Mouse (Mus musculus): ENCODE results near the gene Abhd14a. TPM values are rescaled to one million over a fixed set of nuclear protein-coding genes. Genes with fewer than 3 reads are reported as not detected.

Abhd14a gene
- polyA plus RNA-seq, 1 experiment: 0.42 TPM

DNA sequence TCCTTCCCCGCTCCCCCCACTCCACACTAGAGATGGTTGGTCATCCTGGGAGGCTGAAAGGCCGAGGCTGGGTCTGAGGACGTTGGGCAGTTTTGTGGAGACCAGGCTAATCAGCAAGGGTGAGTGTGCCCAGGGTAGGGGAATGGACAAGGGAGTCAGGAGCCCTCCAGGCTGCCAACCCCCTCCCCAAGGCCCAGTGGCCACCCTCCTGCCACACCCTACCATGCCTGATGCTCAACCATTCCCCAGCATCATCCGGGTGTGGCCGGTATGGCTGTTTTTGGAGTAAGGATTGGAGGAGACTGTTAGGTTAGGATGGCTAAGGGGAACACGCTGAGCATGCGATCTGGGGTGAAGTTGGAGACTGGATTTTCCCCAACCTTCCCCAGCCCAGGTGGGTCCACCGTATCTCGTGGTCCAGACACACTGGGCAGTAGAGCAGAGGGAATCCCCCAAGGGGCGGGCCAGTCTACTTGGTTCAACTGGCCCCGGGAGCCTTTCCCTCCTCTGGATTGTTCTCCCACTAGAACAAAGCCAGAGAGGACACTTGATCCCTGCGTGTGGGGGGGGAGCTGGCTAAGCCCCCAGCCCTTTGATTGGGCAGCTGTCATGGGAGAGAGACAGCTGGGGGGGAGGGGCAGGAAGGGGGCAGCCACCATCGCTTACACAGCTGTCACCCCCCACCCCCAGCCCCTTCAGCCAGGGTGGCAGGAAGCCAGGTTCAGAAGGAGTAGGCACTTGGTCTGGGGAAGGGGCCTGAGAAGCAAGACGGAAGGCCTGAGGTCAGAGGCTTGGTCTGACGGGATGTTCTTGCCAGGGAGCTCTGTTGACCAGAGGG, 9.1 kb upstream of the Abhd14a start:
- TF ChIP-seq TAL1 (IDR thresholded peaks at IDR 0.05; ENCODE audit: low read length) (no peak), GATA1 (IDR thresholded peaks at IDR 0.05; ENCODE audit: low read length) (no peak)
- Histone ChIP-seq H3K27me3 (ENCODE audit: control insufficient read depth) (peaks cover 37% of the 10 kb centered on the region), H3K4me1 (ENCODE audit: control insufficient read depth) (peaks cover 24% of the 10 kb centered on the region)

DNA sequence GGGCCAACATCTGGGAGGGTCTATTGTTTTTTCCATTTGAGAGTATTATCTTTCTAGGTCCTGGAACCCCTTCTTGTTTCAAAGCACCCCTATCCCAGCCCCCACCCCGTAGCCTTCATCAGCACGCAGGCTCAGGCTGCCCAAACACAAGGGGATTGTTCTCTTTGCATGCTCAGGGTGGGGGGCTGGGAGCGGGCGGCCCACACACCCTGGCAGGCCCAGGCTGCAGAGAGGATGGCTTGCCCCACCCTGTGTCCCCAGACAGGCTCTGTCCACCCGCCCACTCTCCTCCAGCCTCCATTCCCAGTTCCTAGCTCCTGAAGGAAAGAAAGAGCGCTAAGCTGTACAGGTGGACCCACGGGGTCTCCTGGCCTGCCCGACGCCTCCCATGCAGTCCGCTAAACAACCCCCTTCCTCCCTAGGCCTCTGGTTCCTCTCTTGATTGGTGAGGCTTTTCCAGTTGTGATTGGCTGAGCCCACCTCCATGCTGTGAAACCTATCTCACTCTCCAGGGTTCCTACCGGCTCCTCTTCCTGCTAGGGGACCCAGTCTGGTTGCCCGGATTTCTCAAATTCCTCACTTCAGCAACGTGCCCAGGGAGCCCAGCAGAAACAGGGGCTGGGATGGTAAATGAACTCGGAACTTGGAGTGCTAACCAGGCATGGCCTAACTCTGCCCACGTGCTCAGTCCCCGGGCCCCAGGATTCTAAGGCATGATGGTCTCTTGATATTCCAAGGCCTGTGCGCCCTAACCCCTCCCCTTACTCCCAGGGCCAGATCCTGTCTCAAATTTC, 7.6 kb upstream of the Abhd14a start:
- Histone ChIP-seq H3K9me3 (ENCODE audit: control insufficient read depth, low read length) (no peaks in the 10 kb centered on the region), H3K36me3 (ENCODE audit: control insufficient read depth) (no peaks in the 10 kb centered on the region), H3K4me3 (replicated peaks) (no peak overlapping the region), H3K4me1 (ENCODE audit: control insufficient read depth) (peaks cover 24% of the 10 kb centered on the region), H3K27me3 (ENCODE audit: control insufficient read depth) (peaks cover 46% of the 10 kb centered on the region)
- no peak for TF ChIP-seq GATA1 (IDR thresholded peaks at IDR 0.05; ENCODE audit: low read length)
- no peak for TF ChIP-seq TAL1 (IDR thresholded peaks at IDR 0.05; ENCODE audit: low read length)

More for the DNA sequence above, 9.1 kb upstream of the Abhd14a start:
- Histone ChIP-seq H3K4me3 (replicated peaks) (no peak overlapping the region), H3K36me3 (ENCODE audit: control insufficient read depth) (no peaks in the 10 kb centered on the region), H3K9me3 (ENCODE audit: control insufficient read depth, low read length) (no peaks in the 10 kb centered on the region)

DNA sequence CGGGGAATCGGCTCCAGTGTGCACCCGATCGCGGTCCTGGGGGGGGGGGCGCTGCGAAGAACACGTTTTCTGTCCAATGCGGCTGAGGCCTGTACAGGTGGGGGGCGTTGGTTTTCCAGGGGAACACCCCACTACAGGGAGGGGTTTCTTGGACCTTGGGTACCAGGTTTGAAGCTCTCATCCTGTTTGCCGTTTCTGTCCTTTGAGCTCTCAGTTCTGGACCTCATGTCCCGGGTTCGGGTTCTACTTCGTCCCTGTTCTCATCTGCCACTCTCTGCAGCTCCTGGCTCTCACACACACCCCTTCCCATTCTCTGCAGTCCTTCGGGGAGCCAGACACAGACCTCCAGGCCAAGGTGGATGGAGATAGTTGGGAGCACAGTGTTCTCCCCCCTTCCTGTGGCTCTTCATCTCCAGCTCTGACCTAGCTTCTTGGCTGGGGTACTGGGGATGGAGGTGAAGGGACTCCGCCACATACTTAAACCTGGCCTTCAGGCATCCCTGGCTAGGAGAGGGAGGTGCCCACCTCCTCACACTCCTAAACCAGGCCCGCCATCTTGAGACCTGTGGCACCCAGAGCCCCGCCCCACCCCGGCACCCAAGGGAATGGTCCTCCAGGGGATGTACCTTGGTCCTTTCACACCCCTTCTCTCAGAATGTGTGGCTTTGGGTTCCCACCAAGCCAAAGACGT, 6.7 kb upstream of the Abhd14a start:
- peaks cover 46% of the 10 kb centered on the region for H3K27me3 ChIP-seq (ENCODE audit: control insufficient read depth)
- no peak for TF ChIP-seq GATA1 (IDR thresholded peaks at IDR 0.05; ENCODE audit: low read length)
- no peak for TF ChIP-seq TAL1 (IDR thresholded peaks at IDR 0.05; ENCODE audit: low read length)
- H3K4me1 ChIP-seq (ENCODE audit: control insufficient read depth): peaks cover 24% of the 10 kb centered on the region
- H3K4me3 ChIP-seq (replicated peaks): peak overlapping the region; percentile 57
- H3K36me3 ChIP-seq (ENCODE audit: control insufficient read depth): no peaks in the 10 kb centered on the region
- H3K9me3 ChIP-seq (ENCODE audit: control insufficient read depth, low read length): no peaks in the 10 kb centered on the region

DNA sequence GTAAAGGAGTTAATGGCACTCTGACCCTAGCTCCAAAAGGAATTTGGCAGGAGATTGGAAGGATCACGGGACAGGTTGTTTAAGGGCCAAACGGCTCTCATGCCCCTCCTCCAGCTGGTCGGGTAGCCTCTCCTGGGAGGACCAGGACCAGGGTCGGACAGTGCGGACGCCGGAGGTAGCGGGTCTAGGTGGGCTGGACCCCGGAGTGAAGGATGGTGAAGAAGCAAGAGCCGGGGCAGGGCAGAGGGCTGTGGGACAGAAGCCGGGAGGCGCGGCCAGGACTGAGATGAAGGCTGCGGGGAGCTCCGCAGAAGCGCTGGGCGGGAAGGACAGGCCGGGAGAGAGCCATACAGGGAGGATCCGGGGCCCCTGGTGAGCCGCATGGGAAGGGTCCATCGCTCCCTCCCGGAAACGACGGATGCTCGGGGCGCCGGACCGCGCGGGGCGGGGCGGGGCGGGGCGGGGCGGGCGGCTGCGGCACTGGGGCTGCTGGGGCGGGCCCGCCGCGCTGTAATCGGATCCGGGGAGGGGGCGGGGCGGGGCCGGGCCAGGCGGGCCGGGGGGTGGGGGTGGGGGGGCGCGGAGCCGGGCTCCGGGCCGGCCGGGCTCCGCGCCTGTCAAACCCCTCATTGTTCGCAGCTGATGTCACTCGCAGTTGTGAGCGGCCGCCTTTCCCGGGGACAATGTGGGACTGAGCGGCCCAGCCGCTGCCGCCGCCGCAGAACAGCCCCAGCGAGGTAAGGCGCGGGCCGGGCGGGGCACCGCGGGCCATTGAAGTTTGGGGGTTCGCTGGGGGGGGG, 6.0 kb upstream of the Abhd14a start, which contains the start of gene Pcbp4:
Gene Pcbp4 (plus strand): TSS at position 21 of the 800 bp plus-strand sequence.
- Histone ChIP-seq H3K4me3 (replicated peaks) (peak within 1 kb of the TSS; percentile 62), H3K4me1 (ENCODE audit: control insufficient read depth) (peaks cover 29% of the 10 kb centered on the region), H3K27me3 (ENCODE audit: control insufficient read depth) (peaks cover 51% of the 10 kb centered on the region), H3K9me3 (ENCODE audit: control insufficient read depth, low read length) (no peaks in the 10 kb centered on the region), H3K36me3 (ENCODE audit: control insufficient read depth) (no peaks in the 10 kb centered on the region)
- no peak for TF ChIP-seq TAL1 (IDR thresholded peaks at IDR 0.05; ENCODE audit: low read length)
- TF ChIP-seq GATA1 (IDR thresholded peaks at IDR 0.05; ENCODE audit: low read length): no peak

DNA sequence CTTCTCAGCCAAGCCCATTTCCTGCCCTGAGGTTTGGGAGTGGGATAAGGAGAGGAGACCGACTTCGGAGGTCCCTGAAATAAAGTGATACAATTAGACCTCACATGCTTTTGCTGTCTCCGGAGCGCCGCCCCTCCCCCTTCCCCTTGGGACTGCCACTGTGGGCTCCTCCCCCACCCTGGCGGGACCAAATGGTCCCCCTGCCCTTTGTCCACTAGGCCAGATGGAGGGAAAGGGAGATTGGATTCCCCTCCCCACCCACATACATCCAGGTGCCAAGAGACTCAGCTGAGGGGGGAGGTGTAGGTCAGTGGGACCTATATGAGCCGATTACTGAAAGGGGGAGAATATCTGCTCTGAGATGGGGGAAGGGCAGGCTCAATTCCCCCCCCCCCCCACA, 5.3 kb upstream of the Abhd14a start:
- Histone ChIP-seq H3K27me3 (ENCODE audit: control insufficient read depth) (peaks cover 51% of the 10 kb centered on the region), H3K4me3 (replicated peaks) (peak overlapping the region; percentile 62), H3K4me1 (ENCODE audit: control insufficient read depth) (peaks cover 35% of the 10 kb centered on the region), H3K9me3 (ENCODE audit: control insufficient read depth, low read length) (no peaks in the 10 kb centered on the region), H3K36me3 (ENCODE audit: control insufficient read depth) (no peaks in the 10 kb centered on the region)
- TF ChIP-seq TAL1 (IDR thresholded peaks at IDR 0.05; ENCODE audit: low read length): no peak

DNA sequence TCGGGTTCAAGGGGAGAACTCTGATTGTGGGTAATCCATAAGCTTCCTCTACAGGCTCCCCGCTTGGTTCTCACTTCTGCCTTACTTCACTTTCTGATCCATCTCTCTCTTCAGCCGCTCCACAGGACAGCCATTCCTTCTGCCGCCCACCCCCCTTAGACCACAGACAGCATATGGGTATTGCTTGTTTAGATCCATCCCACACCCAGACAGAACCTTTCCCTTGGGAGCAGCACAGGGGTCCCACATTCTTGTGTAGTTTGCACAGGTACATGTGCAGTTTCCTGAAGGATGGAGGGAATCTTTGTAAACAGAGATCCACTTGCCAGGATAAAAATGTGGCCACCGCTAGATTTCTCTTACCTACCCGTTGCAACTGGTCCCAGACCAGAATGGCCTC, 4.9 kb upstream of the Abhd14a start:
- peaks cover 40% of the 10 kb centered on the region for H3K4me1 ChIP-seq (ENCODE audit: control insufficient read depth)
- no peaks in the 10 kb centered on the region for H3K9me3 ChIP-seq (ENCODE audit: control insufficient read depth, low read length)
- H3K36me3 ChIP-seq (ENCODE audit: control insufficient read depth): no peaks in the 10 kb centered on the region
- no peak overlapping the region for H3K4me3 ChIP-seq (replicated peaks)
- no peak for TF ChIP-seq TAL1 (IDR thresholded peaks at IDR 0.05; ENCODE audit: low read length)
- no peak for TF ChIP-seq GATA1 (IDR thresholded peaks at IDR 0.05; ENCODE audit: low read length)
- peaks cover 51% of the 10 kb centered on the region for H3K27me3 ChIP-seq (ENCODE audit: control insufficient read depth)

DNA sequence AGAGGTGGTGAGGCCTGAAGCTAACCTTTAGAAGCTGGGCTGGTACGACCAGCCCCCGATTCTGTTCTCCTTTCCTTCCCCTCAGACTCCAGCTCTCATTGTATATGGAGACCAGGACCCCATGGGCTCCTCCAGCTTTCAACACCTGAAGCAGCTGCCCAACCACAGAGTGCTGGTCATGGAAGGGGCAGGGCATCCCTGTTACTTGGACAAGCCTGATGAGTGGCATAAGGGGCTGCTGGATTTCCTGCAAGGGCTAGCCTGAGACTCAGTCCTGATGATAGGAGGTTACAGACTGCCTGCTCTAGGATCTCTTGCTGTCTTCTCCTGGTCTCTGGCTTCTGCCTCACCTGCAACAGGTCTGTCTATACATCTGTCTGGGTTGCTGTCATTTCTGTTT, 4.4 kb upstream of the Abhd14a start:
- Histone ChIP-seq H3K9me3 (ENCODE audit: control insufficient read depth, low read length) (no peaks in the 10 kb centered on the region), H3K4me3 (replicated peaks) (no peak overlapping the region), H3K36me3 (ENCODE audit: control insufficient read depth) (no peaks in the 10 kb centered on the region), H3K27me3 (ENCODE audit: control insufficient read depth) (peaks cover 51% of the 10 kb centered on the region), H3K4me1 (ENCODE audit: control insufficient read depth) (peaks cover 44% of the 10 kb centered on the region)
- TF ChIP-seq GATA1 (IDR thresholded peaks at IDR 0.05; ENCODE audit: low read length) (no peak), TAL1 (IDR thresholded peaks at IDR 0.05; ENCODE audit: low read length) (no peak)

DNA sequence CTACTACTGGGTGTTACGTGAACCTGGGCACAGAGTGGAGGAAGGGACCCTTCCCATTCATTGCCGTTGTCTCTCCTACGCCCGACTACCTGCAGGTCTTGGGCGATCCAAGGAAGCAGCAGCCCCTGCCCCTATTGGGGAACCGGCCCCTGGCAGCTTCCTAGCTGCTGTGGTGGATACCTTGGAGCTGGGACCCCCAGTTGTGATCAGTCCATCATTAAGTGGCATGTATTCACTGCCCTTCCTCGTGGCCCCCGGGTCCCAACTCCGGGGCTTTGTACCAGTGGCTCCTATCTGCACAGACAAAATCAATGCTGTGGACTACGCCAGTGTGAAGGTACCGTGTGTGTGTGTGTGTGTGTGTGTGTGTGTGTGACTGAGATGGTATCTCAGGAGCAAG, 3.8 kb upstream of the Abhd14a start:
- Histone ChIP-seq H3K4me1 (ENCODE audit: control insufficient read depth) (peaks cover 46% of the 10 kb centered on the region), H3K4me3 (replicated peaks) (no peak overlapping the region), H3K36me3 (ENCODE audit: control insufficient read depth) (no peaks in the 10 kb centered on the region), H3K9me3 (ENCODE audit: control insufficient read depth, low read length) (no peaks in the 10 kb centered on the region), H3K27me3 (ENCODE audit: control insufficient read depth) (peaks cover 51% of the 10 kb centered on the region)
- TF ChIP-seq TAL1 (IDR thresholded peaks at IDR 0.05; ENCODE audit: low read length) (no peak), GATA1 (IDR thresholded peaks at IDR 0.05; ENCODE audit: low read length) (no peak)

Measured in erythroblast, embryonic 14.5 days (primary cell).